Mouse (Mus musculus) cortical plate, adult 2 months (tissue): ENCODE measurements at regions not wholly inside any gene's neighbourhood (a gene's known extent, or its start where the extent isn't known, plus 50 kb on each side); places are given as distances from the start of the nearest gene placed in this dataset.

Source experiments
- H3K27ac ChIP-seq: fragments of 200-500 bp; 2 replicates; pipeline ENCODE4 v1.5.1; 2012; ENCODE audit warnings: low read length, control low read depth, inconsistent platforms; ENCODE audit not compliant: insufficient read depth
- H3K4me1 ChIP-seq: fragments of 200-500 bp; 2 replicates; pipeline ENCODE4 v1.6.1; 2011; ENCODE audit warnings: low read length; ENCODE audit not compliant: control insufficient read depth, insufficient read depth
- H3K4me3 ChIP-seq: fragments of 200-500 bp; 2 replicates; pipeline ENCODE4 v1.5.1; 2011; ENCODE audit warnings: mild to moderate bottlenecking, low read length, control low read depth; ENCODE audit not compliant: insufficient read depth
- CTCF ChIP-seq: fragments of 200-500 bp; IDR thresholded peaks from 2 replicates; pipeline ENCODE4 v1.5.1; 2011; ENCODE audit warnings: mild to moderate bottlenecking, control low read depth, low read length; ENCODE audit not compliant: insufficient read depth; ENCODE audit errors: extremely low read depth
- POLR2A ChIP-seq: fragments of 200-500 bp; IDR thresholded peaks from 2 replicates; pipeline ENCODE4 v1.6.1; 2011; ENCODE audit warnings: mild to moderate bottlenecking, low read length, control low read depth; ENCODE audit not compliant: insufficient read depth; ENCODE audit errors: extremely low read depth

GRCm38 (mm10) chrX:99355128-99355527 is 115.9 kb downstream of the Pja1 start:
- TF ChIP-seq CTCF (no peak), POLR2A (no peak)
- Histone ChIP-seq H3K27ac (no peak overlapping the region), H3K4me3 (no peak overlapping the region), H3K4me1 (peaks cover 2% of the 10 kb centered on the region)

DNA sequence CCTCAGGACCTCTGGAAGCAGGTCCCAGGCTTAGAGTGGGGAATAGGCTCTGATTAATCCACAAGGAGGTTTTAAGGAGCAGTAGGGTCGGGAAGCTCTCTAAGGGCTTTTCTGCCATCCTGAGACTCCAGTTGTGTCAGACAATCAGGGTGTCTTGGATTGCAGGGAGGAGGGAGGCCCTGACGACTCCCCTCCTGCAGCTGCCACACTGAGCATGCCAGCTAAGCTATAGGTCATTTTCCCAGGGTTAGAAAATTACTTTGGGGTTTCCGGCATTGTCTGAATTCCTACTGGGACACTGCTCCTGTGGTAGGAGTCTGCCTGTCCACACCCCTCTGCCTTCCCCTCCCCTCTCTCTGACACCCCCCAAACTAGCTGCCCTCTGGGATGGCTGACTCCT is 120.8 kb downstream of the Pja1 start:
- TF ChIP-seq CTCF, result no peak
- no peak for TF ChIP-seq POLR2A
- Histone ChIP-seq H3K4me1 (no peaks in the 10 kb centered on the region; the same call in 1 of the 2 replicates), H3K4me3 (no peak overlapping the region), H3K27ac (no peak overlapping the region)

GRCm38 (mm10) chrX:99340223-99340622 is 130.8 kb downstream of the Pja1 start:
- no peak for TF ChIP-seq CTCF
- no peak for TF ChIP-seq POLR2A
- Histone ChIP-seq H3K4me1 (no peaks in the 10 kb centered on the region), H3K4me3 (no peak overlapping the region), H3K27ac (no peak overlapping the region)

DNA sequence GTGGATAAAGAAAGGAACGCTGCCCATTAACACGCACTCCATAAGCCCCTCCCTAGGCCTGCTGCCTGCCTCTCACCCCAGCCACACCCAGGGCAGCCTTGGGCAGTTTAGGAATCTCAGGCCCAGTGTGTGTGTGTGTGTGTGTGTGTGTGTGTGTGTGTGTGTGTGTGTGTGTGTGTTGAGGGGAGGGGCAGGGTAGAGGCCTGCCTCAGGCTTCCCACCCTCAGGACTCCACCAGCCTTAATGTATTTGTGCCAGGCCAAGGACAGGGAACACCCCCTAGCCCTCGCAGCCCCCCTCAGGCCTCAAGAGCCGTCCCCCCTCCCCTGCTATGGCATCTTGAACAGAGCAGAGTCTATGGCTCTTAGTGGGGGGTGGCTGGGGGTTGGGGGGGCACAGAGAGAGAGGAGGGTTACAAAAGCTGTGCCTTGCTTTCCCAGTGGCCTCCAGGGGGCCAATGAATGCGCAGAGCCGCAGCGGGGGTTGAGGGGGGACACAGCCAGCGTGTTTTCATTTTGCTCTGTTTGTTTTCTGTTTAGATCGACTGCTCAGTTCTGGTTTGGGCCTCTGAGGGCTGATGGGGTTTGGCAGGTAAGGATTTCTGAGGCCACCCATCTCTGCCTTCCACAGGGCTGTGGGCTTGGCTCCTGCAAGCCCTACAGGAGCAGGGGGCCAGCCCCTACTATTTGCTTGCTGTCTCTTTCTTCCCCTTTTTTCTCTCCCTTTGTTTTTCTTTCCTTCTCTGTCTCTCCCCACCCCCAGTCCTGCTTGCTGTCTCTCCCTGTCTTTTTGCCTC is 131.8 kb downstream of the Pja1 start:
- TF ChIP-seq POLR2A, result no peak
- TF ChIP-seq CTCF, result no peak
- no peak overlapping the region for H3K27ac ChIP-seq
- H3K4me3 ChIP-seq, result no peak overlapping the region
- no peaks in the 10 kb centered on the region for H3K4me1 ChIP-seq

GRCm38 (mm10) chrX:99336616-99337553 is 134.2 kb downstream of the Pja1 start:
- no peak overlapping the region for H3K27ac ChIP-seq
- no peaks in the 10 kb centered on the region for H3K4me1 ChIP-seq
- no peak overlapping the region for H3K4me3 ChIP-seq
- TF ChIP-seq POLR2A, result no peak
- no peak for TF ChIP-seq CTCF

GRCm38 (mm10) chrX:99335886-99336589 is 135.0 kb downstream of the Pja1 start:
- H3K27ac ChIP-seq, result no peak overlapping the region
- H3K4me1 ChIP-seq, result no peaks in the 10 kb centered on the region
- H3K4me3 ChIP-seq, result no peak overlapping the region
- TF ChIP-seq CTCF (no peak), POLR2A (no peak)

DNA sequence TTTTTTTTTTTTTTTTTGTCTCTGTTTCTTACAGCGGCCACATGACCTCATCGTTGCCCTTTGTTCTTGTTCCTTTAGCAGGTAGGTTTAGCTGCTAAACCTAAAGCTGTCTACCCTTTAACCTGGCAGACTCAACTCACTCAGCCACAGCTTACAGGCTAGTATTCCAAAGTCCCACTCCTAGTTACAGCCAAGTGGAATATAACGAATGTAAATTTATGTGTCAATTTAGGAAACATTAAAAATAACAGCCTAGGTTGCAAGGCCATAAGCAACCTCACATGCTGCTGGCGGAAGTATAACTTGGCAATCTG is 138.7 kb downstream of the Pja1 start:
- TF ChIP-seq POLR2A, result no peak
- H3K4me3 ChIP-seq, result no peak overlapping the region
- H3K4me1 ChIP-seq, result no peaks in the 10 kb centered on the region
- H3K27ac ChIP-seq, result no peak overlapping the region

DNA sequence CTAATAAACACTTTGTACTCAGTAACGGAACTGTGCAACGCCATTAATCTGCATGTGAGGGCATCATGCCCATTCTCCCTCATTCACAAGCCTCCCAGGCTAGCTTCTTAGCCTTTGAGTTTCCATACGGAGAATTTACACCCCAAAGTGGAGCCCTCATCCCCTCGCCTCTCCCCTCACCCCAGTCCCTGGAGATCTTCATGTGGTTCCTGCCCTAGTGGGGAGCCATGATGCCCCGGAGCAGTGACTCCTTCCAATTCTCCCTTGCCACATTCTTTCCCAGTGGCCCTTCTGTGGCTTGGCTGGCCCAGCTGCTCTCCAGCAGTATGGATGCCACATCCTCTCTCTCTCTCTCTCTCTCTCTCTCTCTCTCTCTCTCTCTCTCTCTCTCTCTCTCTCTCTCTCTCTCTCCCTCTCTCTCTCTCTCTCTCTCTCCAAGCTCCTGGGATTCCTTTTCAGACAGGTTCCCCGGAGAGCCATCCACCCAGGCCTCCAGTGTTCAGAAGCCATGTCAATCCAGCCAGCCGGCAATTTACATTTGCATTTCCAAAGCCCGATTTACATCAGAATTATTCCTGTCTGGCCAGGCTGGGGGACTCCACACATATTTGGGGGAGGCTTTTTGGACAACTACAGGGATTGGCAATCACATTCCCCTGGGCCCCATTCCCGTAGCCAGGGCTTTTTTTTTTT is 139.2 kb downstream of the Pja1 start:
- H3K27ac ChIP-seq, result no peak overlapping the region
- no peaks in the 10 kb centered on the region for H3K4me1 ChIP-seq
- H3K4me3 ChIP-seq, result no peak overlapping the region
- TF ChIP-seq CTCF, result no peak
- no peak for TF ChIP-seq POLR2A

GRCm38 (mm10) chrX:99330386-99330785 is 140.7 kb downstream of the Pja1 start:
- H3K27ac ChIP-seq, result no peak overlapping the region
- no peak for TF ChIP-seq POLR2A
- no peak for TF ChIP-seq CTCF
- H3K4me3 ChIP-seq, result no peak overlapping the region
- H3K4me1 ChIP-seq, result no peaks in the 10 kb centered on the region
